Mouse (Mus musculus): ENCODE measurements around the gene Gm42420. TPM values are rescaled to one million over a fixed set of nuclear protein-coding genes. Genes with fewer than 3 reads are reported as not detected.
A peak's percentile ranks its signal among the peaks of the same experiment; 100 is the strongest.

Gene Gm42420
- polyA plus RNA-seq, 1 experiment from 2014 or later = 3.1 TPM

DNA sequence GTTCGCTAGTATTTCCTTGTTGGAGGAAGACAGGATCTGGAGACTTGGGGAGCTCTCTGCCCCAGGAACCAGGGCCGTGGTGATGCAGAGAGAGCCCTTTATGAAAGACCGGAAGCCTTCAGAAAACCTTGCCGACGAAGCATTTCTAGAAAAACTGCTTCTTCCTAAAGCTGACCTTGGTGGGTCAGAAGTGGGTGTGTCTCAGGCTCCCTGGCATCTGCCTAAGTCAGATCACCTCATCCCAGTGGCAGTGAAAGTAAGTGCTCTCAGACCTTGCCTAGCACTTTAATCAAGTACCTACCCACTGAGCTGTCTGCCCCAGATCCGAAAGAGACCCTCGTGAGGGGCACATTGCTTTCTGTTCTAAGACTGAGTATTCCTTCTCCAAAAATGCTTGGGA is 10.6 kb upstream of the Gm42420 start:
- Histone ChIP-seq H3K36me3 (peaks cover 37% of the 10 kb centered on the region), H3K9me3 (no peaks in the 10 kb centered on the region), H3K9ac (no peak overlapping the region; the same call in 1 of the 2 replicates), H3K4me1 (peaks cover 14% of the 10 kb centered on the region), H3K27ac (no peak overlapping the region), H3K27me3 (no peaks in the 10 kb centered on the region), H3K4me2 (peak overlapping the region; percentile 86), H3K4me3 (peak overlapping the region; percentile 96)
- WGBS = 69% methylated on average over 7 of the region's 7 CpGs
- no peak for ATAC-seq (ENCODE audit: insufficient number of reproducible peaks, low FRiP score, low TSS enrichment, low read depth)

DNA sequence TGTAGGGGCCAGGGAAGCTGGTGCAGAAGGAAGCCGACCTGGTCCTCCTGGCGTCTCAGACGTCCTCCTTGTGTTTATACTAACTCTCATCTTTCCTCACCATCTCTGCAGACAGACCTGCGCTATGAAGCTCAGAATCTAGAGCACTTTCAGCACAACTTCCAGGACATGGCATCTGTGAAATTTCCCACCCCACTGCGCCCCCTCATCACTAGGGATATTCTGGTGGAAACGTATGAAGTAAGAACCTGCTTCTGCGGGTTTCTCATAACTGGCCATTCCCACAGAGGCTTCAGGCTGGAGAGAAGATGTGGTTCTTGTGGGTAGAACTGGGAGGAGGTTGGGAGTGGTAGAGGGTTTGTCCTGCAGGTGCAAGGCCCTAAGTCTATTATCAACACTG is 6.0 kb upstream of the Gm42420 start:
- H3K36me3 ChIP-seq = peaks cover 71% of the 10 kb centered on the region
- H3K4me3 ChIP-seq = no peak overlapping the region
- no peaks in the 10 kb centered on the region for H3K27me3 ChIP-seq
- H3K4me2 ChIP-seq = no peak overlapping the region
- H3K9me3 ChIP-seq = no peaks in the 10 kb centered on the region
- no peak overlapping the region for H3K27ac ChIP-seq
- 92% methylated on average over 7 of the region's 7 CpGs for WGBS
- H3K9ac ChIP-seq = no peak overlapping the region
- no peak for ATAC-seq (ENCODE audit: insufficient number of reproducible peaks, low FRiP score, low TSS enrichment, low read depth)
- H3K4me1 ChIP-seq = peaks cover 6% of the 10 kb centered on the region

DNA sequence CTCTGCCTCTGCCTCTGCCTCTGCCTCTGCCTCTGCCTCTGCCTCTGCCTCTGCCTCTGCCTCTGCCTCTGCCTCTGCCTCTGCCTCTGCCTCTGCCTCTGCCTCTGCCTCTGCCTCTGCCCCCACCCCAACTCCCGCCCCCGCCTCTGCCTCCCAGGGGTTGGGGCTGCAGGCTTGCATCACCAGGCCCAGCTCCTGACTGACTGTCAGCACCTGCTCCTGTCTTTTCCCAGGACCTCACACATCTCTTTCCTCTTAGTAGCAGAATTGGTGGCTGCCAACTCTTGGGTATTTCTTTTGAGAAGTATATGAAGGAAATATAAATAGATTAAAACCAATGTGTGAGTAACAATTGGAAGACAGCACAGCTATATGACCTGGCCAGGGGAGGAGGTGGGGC is 5.0 kb upstream of the Gm42420 start:
- no peak overlapping the region for H3K4me2 ChIP-seq
- no peak overlapping the region for H3K4me3 ChIP-seq
- H3K36me3 ChIP-seq = peaks cover 77% of the 10 kb centered on the region
- ATAC-seq (ENCODE audit: insufficient number of reproducible peaks, low FRiP score, low TSS enrichment, low read depth) = no peak
- WGBS = 68% methylated on average over 2 of the region's 2 CpGs
- H3K4me1 ChIP-seq = no peaks in the 10 kb centered on the region
- H3K9me3 ChIP-seq = no peaks in the 10 kb centered on the region
- H3K27ac ChIP-seq = no peak overlapping the region
- no peaks in the 10 kb centered on the region for H3K27me3 ChIP-seq
- no peak overlapping the region for H3K9ac ChIP-seq

DNA sequence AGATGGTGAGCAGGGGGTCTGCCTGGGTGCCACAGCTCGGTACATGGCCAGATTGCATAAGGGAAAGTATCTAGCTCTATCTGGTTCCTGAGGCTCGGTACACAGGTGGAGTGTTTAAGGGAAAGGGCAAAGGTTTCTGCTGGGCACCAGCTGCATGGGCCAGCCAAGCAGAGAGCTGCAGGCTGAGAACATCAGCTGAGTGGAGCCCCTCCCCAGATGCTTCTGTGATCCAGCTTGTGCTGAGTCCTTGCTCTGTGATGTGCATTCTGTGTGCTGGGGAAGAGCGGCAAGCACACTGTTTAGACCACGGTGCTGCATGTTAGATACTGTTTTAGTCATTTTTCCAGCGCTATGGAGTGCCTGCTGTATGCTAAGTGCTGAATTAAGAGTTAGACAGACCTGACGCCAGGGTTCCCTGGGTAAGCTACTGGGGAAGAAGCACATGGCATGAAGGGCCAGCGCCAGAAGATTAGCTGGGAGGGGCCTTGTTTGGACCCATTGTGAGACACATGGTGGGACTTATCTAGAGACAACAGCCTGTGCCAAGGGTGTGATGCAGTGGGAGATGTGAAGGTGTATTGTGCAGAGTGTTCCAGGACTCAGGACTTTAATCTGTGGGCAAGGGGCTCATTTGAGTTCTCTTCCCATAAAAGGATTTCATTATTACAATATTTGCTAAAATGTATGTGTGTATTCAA is 4.3 kb upstream of the Gm42420 start:
- Histone ChIP-seq H3K36me3 (peaks cover 81% of the 10 kb centered on the region), H3K4me2 (no peak overlapping the region), H3K9ac (no peak overlapping the region), H3K9me3 (no peaks in the 10 kb centered on the region), H3K4me3 (no peak overlapping the region), H3K4me1 (no peaks in the 10 kb centered on the region), H3K27ac (no peak overlapping the region), H3K27me3 (no peaks in the 10 kb centered on the region)
- no peak for ATAC-seq (ENCODE audit: insufficient number of reproducible peaks, low FRiP score, low TSS enrichment, low read depth)
- 76% methylated on average over 7 of the region's 7 CpGs for WGBS

DNA sequence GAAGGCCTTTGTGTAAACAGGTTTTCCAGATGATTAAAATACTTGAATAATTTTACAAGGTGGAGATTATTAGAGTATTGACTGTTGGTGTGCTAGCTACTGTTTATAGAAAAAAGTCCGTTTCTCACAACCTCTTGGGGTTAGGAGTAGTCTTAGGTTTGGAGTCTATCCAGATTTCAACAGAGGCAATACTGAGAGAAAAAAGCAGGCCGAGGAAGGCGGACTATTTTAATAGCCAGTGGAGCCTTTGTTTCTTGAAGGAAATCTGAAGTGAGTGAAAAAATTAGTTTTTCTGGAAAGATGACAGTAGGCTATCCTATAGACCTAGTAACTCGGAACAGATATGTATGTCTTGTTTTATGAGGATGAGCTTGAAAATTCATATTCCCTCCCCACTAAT is 5.9 kb downstream of the Gm42420 start:
- H3K9ac ChIP-seq = no peak overlapping the region
- H3K4me1 ChIP-seq = peaks cover 7% of the 10 kb centered on the region
- peak overlapping the region; percentile 95 for H3K4me3 ChIP-seq
- peaks cover 30% of the 10 kb centered on the region for H3K36me3 ChIP-seq
- WGBS = 90% methylated on average over 4 of the region's 4 CpGs
- no peak for ATAC-seq (ENCODE audit: insufficient number of reproducible peaks, low FRiP score, low TSS enrichment, low read depth)
- no peak overlapping the region for H3K27ac ChIP-seq
- H3K27me3 ChIP-seq = no peaks in the 10 kb centered on the region
- H3K4me2 ChIP-seq = no peak overlapping the region
- H3K9me3 ChIP-seq = no peaks in the 10 kb centered on the region

DNA sequence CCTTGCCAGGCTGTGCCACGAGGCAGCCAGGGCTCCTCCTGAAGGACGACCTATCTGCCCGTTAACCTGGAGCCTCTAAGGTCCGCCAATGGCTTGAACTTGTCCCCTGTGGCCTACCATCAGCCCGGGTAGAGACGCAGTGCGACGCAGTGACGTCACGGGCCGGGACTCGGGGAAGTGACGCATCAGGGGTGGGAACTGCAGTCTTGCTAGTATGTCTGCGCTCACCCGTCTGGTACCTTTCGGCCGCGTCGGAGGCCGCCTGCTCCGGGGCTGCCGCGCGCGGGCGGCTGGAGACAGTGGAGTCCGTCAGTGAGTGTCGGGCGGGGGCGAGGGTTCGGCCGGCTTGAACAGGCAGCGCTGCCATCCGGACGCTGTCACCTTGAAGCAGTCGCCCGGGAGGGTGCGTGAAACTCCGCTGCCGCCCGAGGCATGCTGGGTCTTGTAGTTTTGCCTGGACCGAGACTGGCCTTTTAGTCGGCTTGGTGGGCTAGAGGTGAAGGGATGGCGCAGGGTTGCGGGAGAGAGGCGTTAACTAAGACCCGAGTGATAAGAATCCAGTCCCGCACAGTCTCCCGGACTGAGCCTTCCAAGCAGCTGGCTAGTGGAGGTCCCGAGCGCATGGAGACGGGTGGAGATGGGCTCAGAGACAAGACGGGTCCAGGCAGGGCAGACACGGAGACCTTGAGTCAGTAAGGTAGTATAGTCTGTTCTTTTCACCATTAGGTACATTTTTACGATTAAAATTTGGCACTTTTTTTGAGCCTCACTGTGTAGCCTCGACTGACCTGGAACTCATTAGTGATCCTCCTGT is 7.1 kb downstream of the Gm42420 start, which contains the start of gene Ndufb2:
Ndufb2 (plus strand) TSS at position 174 of the 814 bp plus-strand sequence.
- no peaks in the 10 kb centered on the region for H3K27me3 ChIP-seq
- peaks cover 28% of the 10 kb centered on the region for H3K36me3 ChIP-seq
- no peaks in the 10 kb centered on the region for H3K9me3 ChIP-seq
- WGBS = under 1% methylated on average over 56 of the region's 56 CpGs
- peak within 1 kb of the TSS; percentile 74 for H3K9ac ChIP-seq
- peak within 1 kb of the TSS; percentile 68 for H3K4me2 ChIP-seq
- H3K4me3 ChIP-seq = peak within 1 kb of the TSS; percentile 95
- ATAC-seq (ENCODE audit: insufficient number of reproducible peaks, low FRiP score, low TSS enrichment, low read depth) = peak; percentile 97
- H3K27ac ChIP-seq = peak within 1 kb of the TSS; percentile 93
- H3K4me1 ChIP-seq = peaks cover 7% of the 10 kb centered on the region

DNA sequence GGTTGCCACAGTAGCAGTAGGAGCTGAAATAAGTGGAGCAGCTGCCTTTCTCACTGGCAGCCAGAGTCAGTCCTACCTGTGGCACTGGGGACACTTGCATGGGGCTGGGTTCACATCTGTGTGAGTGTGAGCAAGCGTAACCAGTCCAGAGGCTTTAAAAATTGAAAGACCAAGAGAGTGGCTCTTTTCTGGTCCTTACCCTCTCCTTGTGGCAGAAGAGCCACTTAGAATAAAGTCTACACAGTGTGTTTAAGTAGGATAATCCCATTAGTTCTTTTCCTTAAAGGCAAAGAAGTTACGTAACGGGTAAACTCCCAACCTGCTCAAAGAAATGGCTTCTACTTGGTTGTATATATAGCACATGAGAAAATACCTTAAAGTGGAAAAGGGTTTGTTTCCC is 15.3 kb downstream of the Gm42420 start:
- Histone ChIP-seq H3K4me2 (no peak overlapping the region), H3K4me1 (no peaks in the 10 kb centered on the region), H3K36me3 (peaks cover 53% of the 10 kb centered on the region), H3K4me3 (no peak overlapping the region), H3K27me3 (no peaks in the 10 kb centered on the region), H3K9ac (no peak overlapping the region), H3K9me3 (no peaks in the 10 kb centered on the region), H3K27ac (no peak overlapping the region)
- WGBS = 95% methylated on average over 3 of the region's 3 CpGs
- no peak for ATAC-seq (ENCODE audit: insufficient number of reproducible peaks, low FRiP score, low TSS enrichment, low read depth)

DNA sequence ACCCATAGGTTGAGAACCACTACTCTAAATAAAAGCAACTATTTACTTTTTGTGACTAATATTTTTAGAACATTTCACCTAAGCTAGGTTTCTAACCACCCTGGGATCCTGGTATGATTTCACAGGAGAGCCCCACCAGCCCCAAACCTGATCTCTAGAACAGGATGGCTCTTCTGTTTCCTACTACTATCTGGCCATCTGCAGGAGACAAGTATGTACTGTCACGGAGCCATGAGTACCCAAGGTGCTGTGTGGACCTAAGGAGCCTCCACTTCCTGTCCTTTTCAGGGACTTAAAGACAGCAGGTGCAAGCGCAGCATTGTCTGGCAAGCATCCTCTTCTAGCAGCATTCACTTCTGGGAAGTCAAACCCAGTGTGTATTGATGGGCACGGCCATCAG is 16.3 kb downstream of the Gm42420 start:
- no peak overlapping the region for H3K4me2 ChIP-seq
- 82% methylated on average over 3 of the region's 3 CpGs for WGBS
- ATAC-seq (ENCODE audit: insufficient number of reproducible peaks, low FRiP score, low TSS enrichment, low read depth) = no peak
- no peaks in the 10 kb centered on the region for H3K4me1 ChIP-seq
- H3K4me3 ChIP-seq = no peak overlapping the region
- no peaks in the 10 kb centered on the region for H3K9me3 ChIP-seq
- H3K27ac ChIP-seq = no peak overlapping the region
- H3K27me3 ChIP-seq = no peaks in the 10 kb centered on the region
- H3K36me3 ChIP-seq = peaks cover 46% of the 10 kb centered on the region
- H3K9ac ChIP-seq = no peak overlapping the region

DNA sequence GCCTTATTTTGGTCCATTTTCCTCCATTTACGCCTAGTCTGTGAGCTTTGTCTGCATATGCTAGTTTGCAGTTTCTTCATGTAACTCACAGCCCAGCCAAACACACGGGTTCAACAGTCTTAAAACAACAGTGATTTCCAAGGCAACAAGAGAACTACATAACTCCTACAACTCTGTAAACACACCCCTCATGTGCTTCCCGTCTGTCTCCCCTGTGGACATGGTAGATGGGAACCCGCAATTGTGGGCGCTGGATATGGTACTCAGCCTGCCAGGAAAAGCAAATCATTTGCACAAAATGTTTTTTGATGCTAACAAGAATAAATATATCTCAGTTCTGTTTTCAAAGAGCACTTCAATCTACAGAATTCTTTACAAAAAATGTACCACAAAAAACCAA is 19.0 kb downstream of the Gm42420 start:
- Histone ChIP-seq H3K4me2 (no peak overlapping the region), H3K27me3 (no peaks in the 10 kb centered on the region), H3K9me3 (no peaks in the 10 kb centered on the region), H3K4me1 (no peaks in the 10 kb centered on the region), H3K4me3 (no peak overlapping the region), H3K9ac (no peak overlapping the region), H3K27ac (no peak overlapping the region), H3K36me3 (peaks cover 34% of the 10 kb centered on the region)
- 86% methylated on average over 5 of the region's 5 CpGs for WGBS
- ATAC-seq (ENCODE audit: insufficient number of reproducible peaks, low FRiP score, low TSS enrichment, low read depth) = no peak

DNA sequence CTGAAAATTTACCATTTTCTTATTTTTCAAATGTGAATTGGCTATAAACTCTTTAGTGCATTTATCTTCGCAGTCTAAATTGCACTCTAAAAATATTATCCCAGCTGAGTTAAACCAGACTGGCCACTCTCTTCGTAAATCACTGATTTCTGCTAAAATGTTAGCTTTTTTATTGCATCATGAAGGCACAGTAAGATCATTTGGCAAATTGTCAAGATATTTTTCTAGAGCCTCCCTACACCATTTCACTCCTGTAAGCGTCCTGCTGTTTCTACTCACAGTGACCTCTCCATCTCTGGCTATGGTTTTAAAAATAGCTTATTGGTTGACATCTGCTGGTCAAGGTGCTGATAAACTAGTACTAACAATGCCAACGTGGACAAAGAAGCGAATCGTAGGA is 20.5 kb downstream of the Gm42420 start:
- no peak for ATAC-seq (ENCODE audit: insufficient number of reproducible peaks, low FRiP score, low TSS enrichment, low read depth)
- peaks cover 24% of the 10 kb centered on the region for H3K36me3 ChIP-seq
- H3K4me3 ChIP-seq = no peak overlapping the region

DNA sequence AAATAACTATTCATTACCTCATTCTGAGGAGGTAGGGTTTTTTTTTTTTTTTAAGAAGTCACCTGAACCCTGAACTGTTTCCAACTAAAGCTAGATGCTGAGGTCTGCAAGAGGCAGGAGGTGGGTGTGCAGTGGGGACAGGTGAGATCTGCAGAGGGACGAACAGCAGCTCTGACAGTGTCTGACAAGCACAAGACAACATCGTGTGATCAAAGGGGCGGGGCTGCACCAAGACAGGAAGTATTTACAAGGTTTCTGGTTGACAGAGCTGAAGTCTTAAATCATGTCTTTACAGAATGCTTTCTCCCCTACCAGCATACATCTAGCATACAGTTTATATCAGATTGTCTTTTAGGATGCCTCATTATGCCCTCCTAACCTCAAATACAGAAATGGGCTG is 21.3 kb downstream of the Gm42420 start:
- no peaks in the 10 kb centered on the region for H3K4me1 ChIP-seq
- ATAC-seq (ENCODE audit: insufficient number of reproducible peaks, low FRiP score, low TSS enrichment, low read depth) = no peak
- WGBS = 61% methylated on average over 3 of the region's 3 CpGs
- H3K9me3 ChIP-seq = no peaks in the 10 kb centered on the region
- no peak overlapping the region for H3K4me3 ChIP-seq
- no peaks in the 10 kb centered on the region for H3K27me3 ChIP-seq
- peaks cover 24% of the 10 kb centered on the region for H3K36me3 ChIP-seq
- no peak overlapping the region for H3K9ac ChIP-seq
- H3K4me2 ChIP-seq = no peak overlapping the region
- no peak overlapping the region for H3K27ac ChIP-seq

More for the DNA sequence above, 20.5 kb downstream of the Gm42420 start:
- H3K9ac ChIP-seq = no peak overlapping the region
- H3K9me3 ChIP-seq = no peaks in the 10 kb centered on the region
- H3K4me2 ChIP-seq = no peak overlapping the region
- no peak overlapping the region for H3K27ac ChIP-seq
- no peaks in the 10 kb centered on the region for H3K4me1 ChIP-seq
- no peaks in the 10 kb centered on the region for H3K27me3 ChIP-seq
- 77% methylated on average over 6 of the region's 6 CpGs for WGBS

DNA sequence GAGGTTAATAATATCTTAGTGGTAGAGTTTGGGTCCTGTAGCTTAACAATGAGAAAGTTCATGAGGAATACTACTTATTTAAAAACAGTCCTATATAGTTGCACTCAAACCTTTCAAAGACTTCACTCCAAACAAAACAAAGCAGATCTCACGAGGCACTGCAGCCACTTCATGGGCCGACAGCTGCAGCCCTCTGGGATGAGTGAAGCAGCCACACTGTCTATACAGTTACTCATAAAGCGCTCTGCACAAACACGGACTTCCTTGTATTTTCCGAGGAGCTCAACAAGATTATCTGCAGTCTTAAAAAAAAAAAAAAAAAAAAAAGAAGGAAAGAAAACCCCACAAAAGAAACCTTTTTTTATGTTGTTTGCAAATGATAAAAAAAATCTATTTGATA is 21.8 kb downstream of the Gm42420 start:
- 66% methylated on average over 5 of the region's 5 CpGs for WGBS
- no peaks in the 10 kb centered on the region for H3K9me3 ChIP-seq
- no peak overlapping the region for H3K4me3 ChIP-seq
- H3K36me3 ChIP-seq = peaks cover 21% of the 10 kb centered on the region; the same call in 1 of the 2 replicates
- no peak for ATAC-seq (ENCODE audit: insufficient number of reproducible peaks, low FRiP score, low TSS enrichment, low read depth)
- H3K9ac ChIP-seq = no peak overlapping the region
- H3K4me2 ChIP-seq = no peak overlapping the region
- H3K4me1 ChIP-seq = no peaks in the 10 kb centered on the region
- no peak overlapping the region for H3K27ac ChIP-seq
- H3K27me3 ChIP-seq = no peaks in the 10 kb centered on the region
